Mouse (Mus musculus) MEL-GATA-1-ER (cell line): ENCODE results near the gene Nkx2-5.

Experiments used
- DNase-seq: peaks from one replicate; pipeline ENCODE4 v3.0.0-alpha.2; 2012; ENCODE audit warnings: low read depth; ENCODE audit errors: extremely low read depth

Nkx2-5 gene

GRCm38 (mm10) chr17:26844909-26845148 lies at the start of gene Nkx2-5:
Gene Nkx2-5 (minus strand): TSS chr17:26845009.
- DNase-seq, result no peak

GRCm38 (mm10) chr17:26894342-26894741 lies 49.5 kb upstream of the Nkx2-5 start:
- no peak for DNase-seq

GRCm38 (mm10) chr17:26893492-26893891 lies 48.7 kb upstream of the Nkx2-5 start:
- DNase-seq, result no peak

- DNase-seq, result no peak
Measured at GRCm38 (mm10) chr17:26892635-26893375, 48.0 kb upstream of the Nkx2-5 start.

GRCm38 (mm10) chr17:26887926-26888325 lies 43.1 kb upstream of the Nkx2-5 start:
- no peak for DNase-seq

- DNase-seq, result peak; percentile 80
Measured at GRCm38 (mm10) chr17:26886047-26886749, 41.4 kb upstream of the Nkx2-5 start.

GRCm38 (mm10) chr17:26884995-26885926 lies 40.5 kb upstream of the Nkx2-5 start:
- DNase-seq, result peak; percentile 76

- no peak for DNase-seq
Measured at GRCm38 (mm10) chr17:26883585-26883984, 38.8 kb upstream of the Nkx2-5 start.

GRCm38 (mm10) chr17:26882706-26883105 lies 37.9 kb upstream of the Nkx2-5 start:
- no peak for DNase-seq

GRCm38 (mm10) chr17:26879235-26879634 lies 34.4 kb upstream of the Nkx2-5 start:
- DNase-seq, result no peak

- no peak for DNase-seq
Measured at GRCm38 (mm10) chr17:26877927-26878326, 33.1 kb upstream of the Nkx2-5 start.

- DNase-seq, result no peak
Measured at GRCm38 (mm10) chr17:26874542-26874941, 29.7 kb upstream of the Nkx2-5 start.

- no peak for DNase-seq
Measured at GRCm38 (mm10) chr17:26873502-26873901, 28.7 kb upstream of the Nkx2-5 start.

- no peak for DNase-seq
Measured at GRCm38 (mm10) chr17:26872870-26873269, 28.1 kb upstream of the Nkx2-5 start.

GRCm38 (mm10) chr17:26868756-26869155 lies 23.9 kb upstream of the Nkx2-5 start:
- no peak for DNase-seq

- no peak for DNase-seq
Measured at GRCm38 (mm10) chr17:26865156-26865555, 20.3 kb upstream of the Nkx2-5 start.

- no peak for DNase-seq
Measured at GRCm38 (mm10) chr17:26864343-26864742, 19.5 kb upstream of the Nkx2-5 start.

- no peak for DNase-seq
Measured at GRCm38 (mm10) chr17:26861793-26862192, 17.0 kb upstream of the Nkx2-5 start.

- no peak for DNase-seq
Measured at GRCm38 (mm10) chr17:26861383-26861782, 16.6 kb upstream of the Nkx2-5 start.

- DNase-seq, result no peak
Measured at GRCm38 (mm10) chr17:26860906-26861305, 16.1 kb upstream of the Nkx2-5 start.

GRCm38 (mm10) chr17:26852262-26852661 lies 7.5 kb upstream of the Nkx2-5 start:
- DNase-seq, result no peak

GRCm38 (mm10) chr17:26851136-26851460 lies 6.3 kb upstream of the Nkx2-5 start:
- DNase-seq, result no peak
